Mouse (Mus musculus) midbrain, embryonic 11.5 days (tissue): ENCODE results near the gene Tyro3. TPM values are rescaled to one million over a fixed set of nuclear protein-coding genes. Genes with fewer than 3 reads are reported as not detected.

Experiments
- ATAC-seq: fragments of 200-750 bp; cut with Nextera tagmentation; 2 replicates; pipeline ENCODE4 v1.8.0; 2017; ENCODE audit warnings: moderate TSS enrichment, moderate library complexity; ENCODE audit not compliant: low FRiP score
- DNase-seq: peaks from one replicate; pipeline ENCODE4 v3.0.0; 2015; ENCODE audit warnings: low spot score; ENCODE audit errors: missing footprints
- H3K27ac ChIP-seq: fragments of 300-500 bp; sonication (generic); 2 replicates; pipeline ENCODE4 v1.5.1; 2014; ENCODE audit warnings: low read depth, low read length
- H3K27me3 ChIP-seq: fragments of 300-500 bp; sonication (generic); 2 replicates; pipeline ENCODE4 v1.6.1; 2014; ENCODE audit warnings: mild to moderate bottlenecking, low read length, moderate library complexity, mixed read lengths; ENCODE audit not compliant: control insufficient read depth, insufficient read depth
- H3K36me3 ChIP-seq: fragments of 300-500 bp; sonication (generic); 2 replicates; pipeline ENCODE4 v1.6.1; 2014; ENCODE audit warnings: mild to moderate bottlenecking, low read length, moderate library complexity, mixed read lengths; ENCODE audit not compliant: control insufficient read depth, insufficient read depth
- H3K4me1 ChIP-seq: fragments of 300-500 bp; sonication (generic); 2 replicates; pipeline ENCODE4 v1.6.1; 2014; ENCODE audit warnings: low read length; ENCODE audit not compliant: control insufficient read depth, insufficient read depth
- H3K4me2 ChIP-seq: fragments of 300-500 bp; sonication (generic); 2 replicates; pipeline ENCODE4 v1.6.1; 2014; ENCODE audit warnings: mild to moderate bottlenecking, moderate library complexity
- H3K4me3 ChIP-seq: fragments of 300-500 bp; sonication (generic); 2 replicates; pipeline ENCODE4 v1.5.1; 2014; ENCODE audit warnings: low read depth, low read length
- H3K9ac ChIP-seq: fragments of 300-500 bp; sonication (generic); 2 replicates; pipeline ENCODE4 v1.6.1; 2014; ENCODE audit warnings: low read length
- H3K9me3 ChIP-seq: fragments of 300-500 bp; sonication (generic); 2 replicates; pipeline ENCODE4 v1.6.1; 2016; ENCODE audit warnings: low read length; ENCODE audit not compliant: control insufficient read depth
- WGBS: fragments of 180-500 bp; shearing (Covaris S2); extraction: QIAGEN DNeasy Blood & Tissue Kit; methylation state at CpG from one replicate; pipeline ENCODE4 v1.1.7; 2014; 5-methylcytosine and 5-hydroxymethylcytosine counted together
- polyA plus RNA-seq: library from polyadenylated mRNA; unstranded; fragments of >200 nt; fragmentation: Nextera tagmentation; extraction: Ambion mirVana; gene quantifications from 2 replicates; pipeline ENCODE4 v1.2.1, GENCODE M21; 2014

Gene Tyro3
- polyA plus RNA-seq, 1 experiment from 2014 or later: 22.6 TPM

GRCm38 (mm10) chr2:119767246-119767645 lies 30.3 kb upstream of the Tyro3 start:
- Histone ChIP-seq H3K27ac (no peak overlapping the region), H3K36me3 (peaks cover 23% of the 10 kb centered on the region), H3K4me1 (no peaks in the 10 kb centered on the region), H3K4me2 (no peak overlapping the region), H3K27me3 (no peaks in the 10 kb centered on the region), H3K9ac (no peak overlapping the region), H3K9me3 (no peaks in the 10 kb centered on the region), H3K4me3 (no peak overlapping the region)
- ATAC-seq (no peak), DNase-seq (no peak)
- WGBS: 93% methylated on average over 6 of the region's 6 CpGs

- no peaks in the 10 kb centered on the region for H3K9me3 ChIP-seq
- H3K27ac ChIP-seq: peak within 1 kb of the TSS; percentile 64
- peak within 1 kb of the TSS; percentile 80 for H3K9ac ChIP-seq
- peak within 1 kb of the TSS; percentile 76 for H3K4me2 ChIP-seq
- ATAC-seq (peak; percentile 96), DNase-seq (peak; percentile 98)
- WGBS: under 1% methylated on average over 44 of the region's 44 CpGs
- H3K4me1 ChIP-seq: peaks cover 8% of the 10 kb centered on the region
- no peaks in the 10 kb centered on the region for H3K27me3 ChIP-seq
- peaks cover under 1% of the 10 kb centered on the region; the same call in 1 of the 2 replicates for H3K36me3 ChIP-seq
- H3K4me3 ChIP-seq: peak within 1 kb of the TSS; percentile 68
Observed at GRCm38 (mm10) chr2:119787206-119787883, 10.2 kb upstream of the Tyro3 start, which contains the start of gene Rpap1. Gene Rpap1, minus strand, starts transcription at chr2:119787537.

GRCm38 (mm10) chr2:119789996-119790395 lies 7.5 kb upstream of the Tyro3 start:
- H3K36me3 ChIP-seq: no peaks in the 10 kb centered on the region
- ATAC-seq: no peak

GRCm38 (mm10) chr2:119798246-119798927 lies 854 bp downstream of the Tyro3 start:
- H3K27me3 ChIP-seq: peaks cover 6% of the 10 kb centered on the region; the same call in 1 of the 2 replicates
- ATAC-seq (no peak), DNase-seq (peak; percentile 94)
- H3K4me1 ChIP-seq: peaks cover 24% of the 10 kb centered on the region
- no peak overlapping the region for H3K4me3 ChIP-seq
- H3K9me3 ChIP-seq: no peaks in the 10 kb centered on the region
- no peak overlapping the region for H3K27ac ChIP-seq
- no peak overlapping the region for H3K4me2 ChIP-seq
- H3K36me3 ChIP-seq: no peaks in the 10 kb centered on the region
- no peak overlapping the region for H3K9ac ChIP-seq
- WGBS: 13% methylated on average over 13 of the region's 13 CpGs

More at GRCm38 (mm10) chr2:119789996-119790395, 7.5 kb upstream of the Tyro3 start:
- no peak overlapping the region for H3K4me2 ChIP-seq
- H3K27ac ChIP-seq: no peak overlapping the region
- no peaks in the 10 kb centered on the region for H3K9me3 ChIP-seq
- no peak for DNase-seq
- H3K4me3 ChIP-seq: no peak overlapping the region
- no peaks in the 10 kb centered on the region for H3K27me3 ChIP-seq
- WGBS: 91% methylated on average over 2 of the region's 2 CpGs
- no peak overlapping the region for H3K9ac ChIP-seq
- peaks cover 8% of the 10 kb centered on the region for H3K4me1 ChIP-seq

- DNase-seq (peak; percentile 96), ATAC-seq (peak; percentile 69)
- peaks cover 33% of the 10 kb centered on the region for H3K4me1 ChIP-seq
- peak overlapping the region; percentile 98 for H3K4me2 ChIP-seq
- H3K9me3 ChIP-seq: no peaks in the 10 kb centered on the region
- H3K4me3 ChIP-seq: peak overlapping the region; percentile 88
- peaks cover 6% of the 10 kb centered on the region; the same call in 1 of the 2 replicates for H3K27me3 ChIP-seq
- no peaks in the 10 kb centered on the region for H3K36me3 ChIP-seq
- peak overlapping the region; percentile 97 for H3K9ac ChIP-seq
- under 1% methylated on average over 48 of the region's 89 CpGs for WGBS
- H3K27ac ChIP-seq: no peak overlapping the region; the same call in 1 of the 2 replicates
Observed at GRCm38 (mm10) chr2:119799181-119799960, 1.8 kb downstream of the Tyro3 start.

GRCm38 (mm10) chr2:119799961-119800550 lies 2.5 kb downstream of the Tyro3 start:
- peak; percentile 14; the same call in 1 of the 2 replicates for ATAC-seq
- 0% methylated on average over 27 of the region's 27 CpGs for WGBS

GRCm38 (mm10) chr2:119800876-119801846 lies 3.6 kb downstream of the Tyro3 start:
- Histone ChIP-seq H3K9ac (peak overlapping the region; percentile 97), H3K27ac (no peak overlapping the region), H3K4me2 (peak overlapping the region; percentile 98), H3K27me3 (peaks cover 6% of the 10 kb centered on the region; the same call in 1 of the 2 replicates), H3K4me3 (peak overlapping the region; percentile 88), H3K36me3 (no peaks in the 10 kb centered on the region; the same call in 1 of the 2 replicates), H3K9me3 (no peaks in the 10 kb centered on the region), H3K4me1 (peaks cover 47% of the 10 kb centered on the region)
- DNase-seq: peak; percentile 78
- WGBS: 50% methylated on average over 15 of the region's 15 CpGs
- no peak for ATAC-seq

More at GRCm38 (mm10) chr2:119799961-119800550, 2.5 kb downstream of the Tyro3 start:
- no peaks in the 10 kb centered on the region for H3K9me3 ChIP-seq
- no peak overlapping the region; the same call in 1 of the 2 replicates for H3K27ac ChIP-seq
- H3K9ac ChIP-seq: peak overlapping the region; percentile 97
- peaks cover 6% of the 10 kb centered on the region; the same call in 1 of the 2 replicates for H3K27me3 ChIP-seq
- H3K36me3 ChIP-seq: no peaks in the 10 kb centered on the region
- peak; percentile 94 for DNase-seq
- peak overlapping the region; percentile 98 for H3K4me2 ChIP-seq
- peaks cover 40% of the 10 kb centered on the region for H3K4me1 ChIP-seq
- peak overlapping the region; percentile 88 for H3K4me3 ChIP-seq
